Mouse (Mus musculus) thymus, adult 2 months (tissue): ENCODE results near the gene Sh2d2a. TPM values are rescaled to one million over a fixed set of nuclear protein-coding genes. Genes with fewer than 3 reads are reported as not detected.

Source experiments
- DNase-seq: peaks from one replicate; pipeline ENCODE4 v3.0.0; 2021
- H3K27ac ChIP-seq: fragments of 200-500 bp; 2 replicates; pipeline ENCODE4 v1.5.1; 2012; ENCODE audit warnings: low read length, control low read depth; ENCODE audit not compliant: control insufficient read depth, insufficient read depth
- H3K27me3 ChIP-seq: fragments of 200-500 bp; 2 replicates; pipeline ENCODE4 v1.6.1; 2012; ENCODE audit warnings: mild to moderate bottlenecking, low read length, moderate library complexity, mixed read lengths; ENCODE audit not compliant: control insufficient read depth, insufficient read depth
- H3K36me3 ChIP-seq: fragments of 200-500 bp; 2 replicates; pipeline ENCODE4 v1.6.1; 2012; ENCODE audit warnings: mild to moderate bottlenecking, low read length, moderate library complexity; ENCODE audit not compliant: control insufficient read depth, insufficient read depth
- H3K4me1 ChIP-seq: fragments of 200-500 bp; replicated peaks from 2 replicates; pipeline ENCODE4 v1.6.1; 2012; ENCODE audit warnings: low read length; ENCODE audit not compliant: control insufficient read depth, insufficient read depth
- H3K4me3 ChIP-seq: fragments of 200-500 bp; 2 replicates; pipeline ENCODE4 v1.5.1; 2012; ENCODE audit warnings: mild to moderate bottlenecking, low read length, control low read depth, moderate library complexity; ENCODE audit not compliant: control insufficient read depth, insufficient read depth
- CTCF ChIP-seq: fragments of 200-500 bp; IDR thresholded peaks from 2 replicates; pipeline ENCODE4 v1.5.1; 2012; ENCODE audit warnings: mild to moderate bottlenecking, control low read depth, low read length, moderate library complexity, borderline replicate concordance; ENCODE audit not compliant: control insufficient read depth, poor library complexity, insufficient read depth; ENCODE audit errors: extremely low read depth
- POLR2A ChIP-seq: fragments of 200-500 bp; IDR thresholded peaks from 2 replicates; pipeline ENCODE4 v1.6.1; 2012; ENCODE audit warnings: mild to moderate bottlenecking, low read length, control low read depth, moderate library complexity; ENCODE audit not compliant: control insufficient read depth, poor library complexity, insufficient read depth; ENCODE audit errors: extremely low read depth
- WGBS: fragments of 180-500 bp; shearing (Covaris S2); methylation state at CpG from one replicate; pipeline ENCODE4 v1.1.7; 2018; 5-methylcytosine and 5-hydroxymethylcytosine counted together
- polyA plus RNA-seq: library from polyadenylated mRNA; depleted of rRNA; stranded (reverse); fragments of >200 nt; gene quantifications from 2 replicates; pipeline ENCODE4 v1.2.3, GENCODE M21; 2012; rRNA removed

The Sh2d2a gene
- polyA plus RNA-seq = 179 and 180 TPM in 2 replicates

- 5% methylated on average over 7 of the region's 7 CpGs for WGBS
- H3K27me3 ChIP-seq = no peaks in the 10 kb centered on the region
- DNase-seq = peak; percentile 84
- TF ChIP-seq CTCF (no peak; the same call in 1 of the 2 replicates), POLR2A (peak; percentile 93)
- H3K36me3 ChIP-seq = peaks cover 34% of the 10 kb centered on the region
- H3K4me3 ChIP-seq = peak within 1 kb of the TSS; percentile 77
- H3K4me1 ChIP-seq = peaks cover 33% of the 10 kb centered on the region
- peak within 1 kb of the TSS; percentile 100 for H3K27ac ChIP-seq
These were observed at the start of gene Sh2d2a for GRCm38 (mm10) chr3:87846650-87847110. Gene Sh2d2a (plus strand): TSS chr3:87846755.

- no peak for DNase-seq
- Histone ChIP-seq H3K4me1 (peaks cover 5% of the 10 kb centered on the region), H3K27me3 (peaks cover 11% of the 10 kb centered on the region; the same call in 1 of the 2 replicates), H3K36me3 (no peaks in the 10 kb centered on the region), H3K27ac (no peak overlapping the region), H3K4me3 (no peak overlapping the region)
- 72% methylated on average over 5 of the region's 5 CpGs for WGBS
- no peak for TF ChIP-seq POLR2A
These were observed 44.9 kb upstream of the Sh2d2a start for GRCm38 (mm10) chr3:87801681-87802080.

- no peak for DNase-seq
- TF ChIP-seq POLR2A = no peak
- TF ChIP-seq CTCF = no peak
- Histone ChIP-seq H3K27me3 (peaks cover under 1% of the 10 kb centered on the region; the same call in 1 of the 2 replicates), H3K27ac (no peak overlapping the region), H3K4me1 (peaks cover 5% of the 10 kb centered on the region), H3K36me3 (no peaks in the 10 kb centered on the region), H3K4me3 (peak overlapping the region; percentile 18; the same call in 1 of the 2 replicates)
- WGBS = 2% methylated on average over 26 of the region's 26 CpGs
These were observed 42.4 kb upstream of the Sh2d2a start for GRCm38 (mm10) chr3:87804038-87804677.

DNA sequence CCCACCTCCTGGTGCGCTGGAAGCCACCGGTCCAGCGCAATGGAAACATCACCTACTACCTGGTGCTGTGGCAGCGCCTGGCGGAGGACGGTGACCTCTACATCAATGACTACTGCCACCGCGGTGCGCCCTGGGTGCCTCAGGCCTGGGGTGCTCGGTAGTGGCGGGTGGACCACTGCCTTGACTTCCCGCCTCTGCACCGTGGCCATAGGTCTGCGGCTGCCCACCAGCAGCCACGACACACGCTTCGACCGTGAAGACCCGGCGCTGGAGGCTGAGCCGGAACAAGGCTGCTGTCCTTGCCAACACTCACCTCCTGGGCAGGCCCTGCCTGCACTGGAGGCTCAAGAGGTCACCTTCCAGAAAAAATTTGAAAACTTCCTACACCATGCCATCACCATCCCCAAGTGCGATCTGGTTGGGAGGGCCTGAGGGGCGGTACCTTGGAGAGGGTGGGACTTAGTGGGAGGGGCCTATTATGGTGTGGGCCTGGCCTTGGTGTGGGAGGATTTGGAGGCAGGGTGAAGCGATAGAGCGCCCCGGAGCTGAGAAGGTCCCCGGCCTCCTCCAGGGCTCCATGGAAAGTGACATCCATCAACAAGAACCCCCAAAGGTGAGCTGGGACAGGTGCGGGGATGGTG is 37.1 kb upstream of the Sh2d2a start:
- no peak for DNase-seq
- Histone ChIP-seq H3K4me1 (no peaks in the 10 kb centered on the region), H3K27ac (no peak overlapping the region), H3K4me3 (no peak overlapping the region), H3K27me3 (peaks cover 13% of the 10 kb centered on the region; the same call in 1 of the 2 replicates), H3K36me3 (no peaks in the 10 kb centered on the region)
- TF ChIP-seq CTCF (no peak), POLR2A (no peak)
- 25% methylated on average over 28 of the region's 28 CpGs for WGBS

DNA sequence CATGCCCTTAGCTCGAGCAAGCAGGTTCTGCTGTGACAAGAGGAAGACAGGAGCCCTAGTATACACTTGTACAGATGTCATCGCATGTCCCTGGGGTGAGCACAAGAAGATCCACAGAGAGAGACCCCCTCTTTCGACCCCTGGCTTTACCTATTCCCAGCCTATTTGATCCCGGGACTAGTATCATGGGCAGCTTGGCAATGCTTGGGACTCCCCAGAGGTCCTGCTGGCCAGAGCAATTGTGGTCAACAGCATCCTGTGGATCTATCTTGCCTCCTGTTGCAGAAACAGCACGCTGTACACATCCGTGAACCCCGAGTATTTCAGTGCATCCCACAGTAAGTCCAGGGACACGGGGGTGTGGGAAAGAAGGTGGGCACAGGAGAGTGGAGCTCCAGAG is 35.3 kb upstream of the Sh2d2a start:
- H3K4me3 ChIP-seq = no peak overlapping the region
- H3K36me3 ChIP-seq = no peaks in the 10 kb centered on the region
- TF ChIP-seq POLR2A (no peak), CTCF (no peak)
- H3K27ac ChIP-seq = no peak overlapping the region
- peaks cover 13% of the 10 kb centered on the region; the same call in 1 of the 2 replicates for H3K27me3 ChIP-seq
- 83% methylated on average over 8 of the region's 8 CpGs for WGBS
- no peak for DNase-seq
- H3K4me1 ChIP-seq = no peaks in the 10 kb centered on the region

- no peak overlapping the region for H3K4me3 ChIP-seq
- peaks cover 13% of the 10 kb centered on the region; the same call in 1 of the 2 replicates for H3K27me3 ChIP-seq
- no peak for DNase-seq
- H3K36me3 ChIP-seq = no peaks in the 10 kb centered on the region
- 71% methylated on average over 4 of the region's 4 CpGs for WGBS
- no peaks in the 10 kb centered on the region; the same call in 1 of the 2 replicates for H3K4me1 ChIP-seq
- TF ChIP-seq CTCF (no peak), POLR2A (no peak)
- H3K27ac ChIP-seq = no peak overlapping the region
These were observed 34.1 kb upstream of the Sh2d2a start for GRCm38 (mm10) chr3:87812413-87812812.

GRCm38 (mm10) chr3:87812873-87813272 is 33.7 kb upstream of the Sh2d2a start:
- Histone ChIP-seq H3K27me3 (peaks cover 13% of the 10 kb centered on the region; the same call in 1 of the 2 replicates), H3K36me3 (no peaks in the 10 kb centered on the region), H3K4me3 (no peak overlapping the region), H3K27ac (no peak overlapping the region), H3K4me1 (no peaks in the 10 kb centered on the region; the same call in 1 of the 2 replicates)
- 79% methylated on average over 10 of the region's 10 CpGs for WGBS
- TF ChIP-seq CTCF = no peak
- no peak for TF ChIP-seq POLR2A
- no peak for DNase-seq
